Mouse (Mus musculus) embryonic facial prominence, embryonic 15.5 days (tissue): ENCODE results near the gene Pcsk6. TPM values are rescaled to one million over a fixed set of nuclear protein-coding genes. Genes with fewer than 3 reads are reported as not detected.

Source experiments
- ATAC-seq: fragments of 200-750 bp; cut with Nextera tagmentation; 2 replicates; pipeline ENCODE4 v1.8.0; 2017; ENCODE audit warnings: low read depth, moderate TSS enrichment; ENCODE audit not compliant: insufficient number of reproducible peaks, low FRiP score, low TSS enrichment
- H3K27ac ChIP-seq: fragments of 300-500 bp; sonication (generic); replicated peaks from 2 replicates; pipeline ENCODE4 v1.5.1; 2015; ENCODE audit warnings: mild to moderate bottlenecking, inconsistent platforms
- H3K27me3 ChIP-seq: fragments of 300-500 bp; sonication (generic); 2 replicates; pipeline ENCODE4 v1.6.1; 2015; ENCODE audit warnings: inconsistent platforms
- H3K36me3 ChIP-seq: fragments of 300-500 bp; sonication (generic); 2 replicates; pipeline ENCODE4 v1.6.1; 2015; ENCODE audit warnings: mild to moderate bottlenecking, inconsistent platforms
- H3K4me1 ChIP-seq: fragments of 300-500 bp; sonication (generic); 2 replicates; pipeline ENCODE4 v1.6.1; 2015; ENCODE audit warnings: inconsistent platforms
- H3K4me2 ChIP-seq: fragments of 300-500 bp; sonication (generic); replicated peaks from 2 replicates; pipeline ENCODE4 v1.6.1; 2015; ENCODE audit warnings: mild to moderate bottlenecking, inconsistent platforms
- H3K4me3 ChIP-seq: fragments of 300-500 bp; sonication (generic); replicated peaks from 2 replicates; pipeline ENCODE4 v1.5.1; 2015; ENCODE audit warnings: mild to moderate bottlenecking, inconsistent platforms
- H3K9ac ChIP-seq: fragments of 300-500 bp; sonication (generic); 2 replicates; pipeline ENCODE4 v1.6.1; 2015; ENCODE audit warnings: inconsistent platforms
- H3K9me3 ChIP-seq: fragments of 300-500 bp; sonication (generic); replicated peaks from 2 replicates; pipeline ENCODE4 v1.6.1; 2016; ENCODE audit warnings: inconsistent platforms
- WGBS: fragments of 180-500 bp; shearing (Covaris S2); methylation state at CpG from one replicate; pipeline ENCODE4 v1.1.7; 2015; 5-methylcytosine and 5-hydroxymethylcytosine counted together
- polyA plus RNA-seq: library from polyadenylated mRNA; unstranded; fragments of >200 nt; fragmentation: Nextera tagmentation; extraction: Ambion mirVana; gene quantifications from 2 replicates; pipeline ENCODE4 v1.2.1, GENCODE M21; 2015

The Pcsk6 gene
- polyA plus RNA-seq, 1 experiment from 2014 or later, result 8.5 TPM

DNA sequence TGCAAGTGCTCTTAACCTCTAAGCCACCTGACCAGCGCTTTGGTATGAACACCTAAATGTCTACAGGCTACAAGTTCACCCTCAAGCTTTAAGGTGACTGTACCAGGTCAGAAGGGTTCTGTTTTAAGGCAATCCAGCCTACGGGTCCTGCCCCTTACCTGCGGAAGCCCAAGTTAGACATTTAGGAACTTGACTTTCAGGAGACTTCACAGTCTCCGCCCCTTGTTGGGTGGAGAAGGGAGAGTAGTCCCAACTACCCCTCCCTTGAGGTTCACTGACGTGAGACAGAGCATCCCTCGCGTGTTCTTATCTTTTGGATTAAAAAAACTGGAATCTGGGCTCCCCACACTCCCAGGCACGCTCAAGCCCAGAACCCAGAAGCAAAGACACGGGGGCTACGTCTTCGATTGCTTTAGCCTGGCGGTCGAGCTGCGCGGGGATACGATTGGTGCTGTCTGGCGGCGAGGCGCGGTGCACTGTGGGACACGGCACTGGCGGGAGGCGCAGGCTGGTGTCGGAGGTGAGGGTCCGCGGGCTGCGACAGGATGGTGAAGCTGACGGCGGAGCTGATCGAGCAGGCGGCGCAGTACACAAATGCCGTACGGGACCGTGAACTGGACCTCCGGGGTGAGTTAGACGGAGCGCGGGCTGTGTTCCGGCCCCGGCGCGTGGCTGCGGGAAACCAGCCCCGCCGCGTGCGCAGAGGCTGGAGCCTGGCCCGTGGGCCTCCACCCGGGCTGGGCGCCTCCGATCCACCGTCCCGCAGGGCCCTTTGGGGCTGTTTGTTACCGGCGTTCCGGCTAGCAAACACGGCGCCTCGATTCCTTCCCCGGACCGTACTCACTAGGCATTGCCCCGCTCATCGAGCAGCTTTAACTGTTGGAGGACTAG, 198.8 kb downstream of the Pcsk6 start:
- under 1% methylated on average over 64 of the region's 64 CpGs for WGBS
- Histone ChIP-seq H3K9me3 (no peaks in the 10 kb centered on the region), H3K27ac (peak overlapping the region; percentile 69), H3K27me3 (no peaks in the 10 kb centered on the region), H3K36me3 (peaks cover 18% of the 10 kb centered on the region), H3K4me1 (peaks cover 14% of the 10 kb centered on the region), H3K4me2 (peak overlapping the region; percentile 82), H3K9ac (peak overlapping the region; percentile 91), H3K4me3 (peak overlapping the region; percentile 98)
- peak; percentile 91 for ATAC-seq

DNA sequence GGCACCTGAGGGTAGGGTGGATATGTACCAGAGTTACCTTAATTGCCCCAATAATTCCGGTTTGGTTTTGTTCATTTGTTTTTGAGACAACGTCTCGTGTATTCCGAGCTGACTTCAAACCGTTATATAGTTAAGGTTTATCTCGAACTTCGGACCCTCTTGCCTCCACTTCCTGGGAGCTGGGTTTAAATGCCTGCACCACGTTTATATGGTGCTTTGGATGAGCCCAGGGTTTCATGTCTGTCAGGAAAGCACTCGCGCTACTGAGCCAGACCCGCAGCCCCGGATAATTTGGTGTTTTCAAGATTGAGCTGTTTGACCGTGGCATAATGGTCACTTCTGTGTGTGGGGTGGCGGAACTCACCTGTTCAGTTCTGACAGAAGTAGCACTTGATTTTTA, 199.5 kb downstream of the Pcsk6 start:
- peak overlapping the region; percentile 82 for H3K4me2 ChIP-seq
- no peaks in the 10 kb centered on the region for H3K9me3 ChIP-seq
- peaks cover 23% of the 10 kb centered on the region for H3K36me3 ChIP-seq
- peak overlapping the region; percentile 91 for H3K9ac ChIP-seq
- H3K27ac ChIP-seq, result no peak overlapping the region
- no peak for ATAC-seq
- H3K4me3 ChIP-seq, result peak overlapping the region; percentile 98
- 2% methylated on average over 14 of the region's 14 CpGs for WGBS
- no peaks in the 10 kb centered on the region for H3K27me3 ChIP-seq
- peaks cover 14% of the 10 kb centered on the region for H3K4me1 ChIP-seq

- no peak overlapping the region for H3K27ac ChIP-seq
- no peak overlapping the region for H3K9ac ChIP-seq
- H3K27me3 ChIP-seq, result no peaks in the 10 kb centered on the region
- no peak overlapping the region for H3K4me3 ChIP-seq
- peaks cover 58% of the 10 kb centered on the region for H3K36me3 ChIP-seq
- peaks cover 20% of the 10 kb centered on the region for H3K4me1 ChIP-seq
- H3K9me3 ChIP-seq, result no peaks in the 10 kb centered on the region
- H3K4me2 ChIP-seq, result no peak overlapping the region
- no peak for ATAC-seq
- 76% methylated on average over 2 of the region's 2 CpGs for WGBS
Measured at GRCm38 (mm10) chr7:66076411-66076810, 214.9 kb downstream of the Pcsk6 start.

GRCm38 (mm10) chr7:66079364-66080230, 218.1 kb downstream of the Pcsk6 start, which contains the start of gene Selenos:
TSS of gene Selenos (plus strand) at chr7:66079649.
- WGBS, result under 1% methylated on average over 65 of the region's 65 CpGs
- H3K4me1 ChIP-seq, result peaks cover 30% of the 10 kb centered on the region
- H3K36me3 ChIP-seq, result peaks cover 52% of the 10 kb centered on the region

GRCm38 (mm10) chr7:66080231-66080613, 218.7 kb downstream of the Pcsk6 start:
- no peaks in the 10 kb centered on the region for H3K27me3 ChIP-seq
- peaks cover 50% of the 10 kb centered on the region for H3K36me3 ChIP-seq
- peak overlapping the region; percentile 76 for H3K9ac ChIP-seq
- no peak for ATAC-seq
- H3K4me3 ChIP-seq, result peak overlapping the region; percentile 92
- no peaks in the 10 kb centered on the region for H3K9me3 ChIP-seq
- peak overlapping the region; percentile 87; the same call in 1 of the 2 replicates for H3K27ac ChIP-seq
- H3K4me2 ChIP-seq, result peak overlapping the region; percentile 71
- peaks cover 31% of the 10 kb centered on the region for H3K4me1 ChIP-seq
- WGBS, result 22% methylated on average over 5 of the region's 5 CpGs

More at GRCm38 (mm10) chr7:66079364-66080230, 218.1 kb downstream of the Pcsk6 start, which contains the start of gene Selenos:
- peak within 1 kb of the TSS; percentile 87 for H3K27ac ChIP-seq
- H3K4me2 ChIP-seq, result peak within 1 kb of the TSS; percentile 71
- peak; percentile 99 for ATAC-seq
- peak within 1 kb of the TSS; percentile 92 for H3K4me3 ChIP-seq
- no peaks in the 10 kb centered on the region for H3K27me3 ChIP-seq
- H3K9me3 ChIP-seq, result no peaks in the 10 kb centered on the region
- peak within 1 kb of the TSS; percentile 76 for H3K9ac ChIP-seq

DNA sequence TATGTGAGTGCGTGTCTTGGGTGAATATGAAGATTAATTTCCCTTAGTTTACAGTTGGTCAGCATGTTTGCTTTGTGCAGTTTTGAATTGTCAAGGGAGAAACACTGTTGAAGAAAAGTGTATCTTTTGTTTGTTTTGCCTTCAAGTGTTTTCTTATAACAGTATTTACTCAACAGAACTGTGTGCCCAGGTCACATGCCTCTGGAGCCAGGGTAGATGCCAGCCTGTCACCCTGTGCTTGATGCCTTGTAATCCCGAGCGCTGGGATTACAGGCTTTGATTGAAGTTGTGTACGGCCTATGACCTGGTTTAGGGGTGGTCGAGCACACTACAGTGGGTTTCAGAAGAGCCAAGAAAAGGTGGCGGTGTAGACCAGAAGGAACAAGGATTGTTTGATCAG, 222.2 kb downstream of the Pcsk6 start:
- H3K4me3 ChIP-seq, result no peak overlapping the region
- 85% methylated on average over 6 of the region's 6 CpGs for WGBS
- no peak for ATAC-seq
- no peak overlapping the region for H3K9ac ChIP-seq
- peaks cover 64% of the 10 kb centered on the region for H3K36me3 ChIP-seq
- no peak overlapping the region for H3K27ac ChIP-seq
- H3K4me2 ChIP-seq, result no peak overlapping the region
- H3K27me3 ChIP-seq, result no peaks in the 10 kb centered on the region
- peaks cover 30% of the 10 kb centered on the region for H3K4me1 ChIP-seq
- no peaks in the 10 kb centered on the region for H3K9me3 ChIP-seq

DNA sequence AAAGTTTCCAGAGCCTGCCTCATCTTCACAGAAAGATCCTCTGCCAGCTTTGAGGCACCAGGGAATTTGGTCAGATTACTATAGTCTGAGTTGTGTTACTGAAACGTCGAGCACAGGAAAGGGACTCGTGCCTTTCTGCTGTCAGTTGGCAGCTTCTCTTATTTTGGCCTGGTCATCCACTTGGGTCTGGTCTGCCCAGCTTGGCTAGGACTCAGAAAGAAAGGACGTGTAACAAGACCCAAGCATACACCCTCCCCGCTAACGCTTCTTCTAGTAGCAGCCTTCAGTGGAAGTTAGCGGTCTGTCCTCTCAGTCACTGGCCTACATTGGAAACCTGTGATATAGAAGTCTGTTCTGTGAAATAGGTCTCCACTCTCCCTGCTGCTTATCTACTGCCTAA, 223.0 kb downstream of the Pcsk6 start:
- Histone ChIP-seq H3K27me3 (no peaks in the 10 kb centered on the region), H3K27ac (no peak overlapping the region), H3K9me3 (no peaks in the 10 kb centered on the region), H3K4me2 (no peak overlapping the region), H3K9ac (no peak overlapping the region), H3K36me3 (peaks cover 71% of the 10 kb centered on the region), H3K4me1 (peaks cover 27% of the 10 kb centered on the region), H3K4me3 (no peak overlapping the region)
- ATAC-seq, result no peak
- 77% methylated on average over 7 of the region's 7 CpGs for WGBS

DNA sequence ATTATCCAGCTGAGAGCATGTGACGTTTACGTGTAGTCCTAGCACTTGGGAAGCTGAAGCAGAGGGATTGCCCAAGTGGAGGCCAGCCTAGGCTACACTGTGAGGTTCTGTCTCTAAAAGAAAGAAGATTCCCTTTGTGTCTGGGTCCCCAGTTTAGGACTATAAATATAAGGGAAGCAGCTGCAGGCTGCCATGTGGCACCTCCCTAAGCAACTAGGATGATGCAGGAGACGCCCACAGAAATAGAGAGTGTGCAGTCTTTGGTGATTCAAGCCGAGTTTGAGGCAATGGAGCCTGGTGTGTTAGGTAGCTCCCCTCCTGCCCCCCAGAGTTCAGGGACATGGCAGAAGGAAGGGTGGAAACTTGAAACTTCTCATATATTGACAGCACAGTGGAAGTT, 226.1 kb downstream of the Pcsk6 start:
- H3K27me3 ChIP-seq, result no peaks in the 10 kb centered on the region
- H3K4me1 ChIP-seq, result peaks cover 12% of the 10 kb centered on the region; the same call in 1 of the 2 replicates
- WGBS, result 86% methylated on average over 4 of the region's 4 CpGs
- peaks cover 93% of the 10 kb centered on the region for H3K36me3 ChIP-seq
- H3K9me3 ChIP-seq, result no peaks in the 10 kb centered on the region
- H3K4me2 ChIP-seq, result no peak overlapping the region
- H3K4me3 ChIP-seq, result no peak overlapping the region
- no peak for ATAC-seq
- no peak overlapping the region for H3K9ac ChIP-seq
- no peak overlapping the region for H3K27ac ChIP-seq

- Histone ChIP-seq H3K4me3 (no peak overlapping the region), H3K9ac (no peak overlapping the region), H3K9me3 (no peaks in the 10 kb centered on the region), H3K4me2 (no peak overlapping the region), H3K27me3 (no peaks in the 10 kb centered on the region), H3K27ac (no peak overlapping the region), H3K36me3 (peaks cover 89% of the 10 kb centered on the region), H3K4me1 (peaks cover 12% of the 10 kb centered on the region; the same call in 1 of the 2 replicates)
- no peak for ATAC-seq
- 97% methylated on average over 2 of the region's 2 CpGs for WGBS
Measured at GRCm38 (mm10) chr7:66088077-66088476, 226.5 kb downstream of the Pcsk6 start.

GRCm38 (mm10) chr7:66090676-66091190, 229.2 kb downstream of the Pcsk6 start:
- Histone ChIP-seq H3K27ac (no peak overlapping the region), H3K4me3 (no peak overlapping the region), H3K4me2 (no peak overlapping the region), H3K27me3 (no peaks in the 10 kb centered on the region), H3K36me3 (peaks cover 64% of the 10 kb centered on the region), H3K4me1 (no peaks in the 10 kb centered on the region; the same call in 1 of the 2 replicates), H3K9ac (no peak overlapping the region), H3K9me3 (no peaks in the 10 kb centered on the region)
- whole genome bisulfite sequencing, result 76% methylated on average over 11 of the region's 11 CpGs
- no peak for ATAC-seq

DNA sequence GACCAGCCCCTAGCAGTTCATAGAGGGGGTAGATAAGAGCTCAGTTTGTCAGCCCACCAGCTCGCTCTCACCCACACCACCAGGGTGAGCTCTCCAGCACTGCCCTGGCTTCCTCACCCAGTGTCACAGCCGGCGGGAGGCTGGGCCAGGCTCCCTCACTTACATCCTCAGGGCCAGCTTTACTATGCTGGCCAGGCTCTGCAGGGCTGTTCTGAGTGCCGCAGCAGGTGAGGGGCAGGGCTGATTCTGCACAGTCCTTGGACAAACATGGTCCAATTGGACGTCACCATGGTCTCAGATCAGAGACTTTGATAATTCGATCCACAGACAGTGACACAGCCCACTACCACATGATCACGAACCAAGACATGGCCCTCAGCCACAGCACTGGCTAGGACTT, 230.0 kb downstream of the Pcsk6 start:
- H3K27me3 ChIP-seq, result no peaks in the 10 kb centered on the region
- peaks cover 57% of the 10 kb centered on the region for H3K36me3 ChIP-seq
- ATAC-seq, result no peak
- no peak overlapping the region for H3K4me2 ChIP-seq
- H3K9ac ChIP-seq, result no peak overlapping the region
- no peaks in the 10 kb centered on the region for H3K9me3 ChIP-seq
- WGBS, result 79% methylated on average over 7 of the region's 7 CpGs
- H3K4me3 ChIP-seq, result no peak overlapping the region
- H3K4me1 ChIP-seq, result no peaks in the 10 kb centered on the region; the same call in 1 of the 2 replicates
- no peak overlapping the region for H3K27ac ChIP-seq
